Mouse (Mus musculus): ENCODE data around the gene Gse1. TPM values are rescaled to one million over a fixed set of nuclear protein-coding genes. Genes with fewer than 3 reads are reported as not detected.

Gse1 gene
- polyA plus RNA-seq, 1 experiment from 2014 or later, result 15.4 TPM

DNA sequence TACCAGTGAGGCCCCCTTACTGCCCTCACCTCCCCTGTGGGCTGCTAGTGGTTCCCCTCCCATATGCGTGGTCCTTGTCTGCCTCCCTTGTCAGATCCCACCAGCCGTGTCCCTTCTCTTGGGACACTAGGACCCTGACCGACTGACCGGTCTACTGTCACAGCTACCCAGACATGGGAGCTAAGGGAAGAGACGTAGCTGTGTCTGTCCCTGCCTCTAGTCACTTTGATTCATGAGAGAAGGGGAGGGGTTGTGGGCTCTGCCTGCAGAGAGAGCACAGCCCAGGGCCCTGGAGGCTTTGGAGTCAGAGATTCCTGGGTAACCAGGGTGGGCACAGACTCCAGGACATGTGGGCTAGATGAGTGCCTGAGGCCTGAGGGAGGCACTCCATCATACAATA is 68.7 kb downstream of the Gse1 start:
- Histone ChIP-seq H3K36me3 (no peaks in the 10 kb centered on the region), H3K27me3 (no peaks in the 10 kb centered on the region), H3K9ac (no peak overlapping the region), H3K27ac (replicated peaks) (peak overlapping the region; percentile 23; the same call in 1 of the 2 replicates), H3K9me3 (no peaks in the 10 kb centered on the region), H3K4me1 (replicated peaks) (peaks cover 86% of the 10 kb centered on the region), H3K4me3 (no peak overlapping the region), H3K4me2 (no peak overlapping the region)
- no peak for ATAC-seq (ENCODE audit: low FRiP score, low read depth)
- 22% methylated on average over 5 of the region's 5 CpGs for WGBS

DNA sequence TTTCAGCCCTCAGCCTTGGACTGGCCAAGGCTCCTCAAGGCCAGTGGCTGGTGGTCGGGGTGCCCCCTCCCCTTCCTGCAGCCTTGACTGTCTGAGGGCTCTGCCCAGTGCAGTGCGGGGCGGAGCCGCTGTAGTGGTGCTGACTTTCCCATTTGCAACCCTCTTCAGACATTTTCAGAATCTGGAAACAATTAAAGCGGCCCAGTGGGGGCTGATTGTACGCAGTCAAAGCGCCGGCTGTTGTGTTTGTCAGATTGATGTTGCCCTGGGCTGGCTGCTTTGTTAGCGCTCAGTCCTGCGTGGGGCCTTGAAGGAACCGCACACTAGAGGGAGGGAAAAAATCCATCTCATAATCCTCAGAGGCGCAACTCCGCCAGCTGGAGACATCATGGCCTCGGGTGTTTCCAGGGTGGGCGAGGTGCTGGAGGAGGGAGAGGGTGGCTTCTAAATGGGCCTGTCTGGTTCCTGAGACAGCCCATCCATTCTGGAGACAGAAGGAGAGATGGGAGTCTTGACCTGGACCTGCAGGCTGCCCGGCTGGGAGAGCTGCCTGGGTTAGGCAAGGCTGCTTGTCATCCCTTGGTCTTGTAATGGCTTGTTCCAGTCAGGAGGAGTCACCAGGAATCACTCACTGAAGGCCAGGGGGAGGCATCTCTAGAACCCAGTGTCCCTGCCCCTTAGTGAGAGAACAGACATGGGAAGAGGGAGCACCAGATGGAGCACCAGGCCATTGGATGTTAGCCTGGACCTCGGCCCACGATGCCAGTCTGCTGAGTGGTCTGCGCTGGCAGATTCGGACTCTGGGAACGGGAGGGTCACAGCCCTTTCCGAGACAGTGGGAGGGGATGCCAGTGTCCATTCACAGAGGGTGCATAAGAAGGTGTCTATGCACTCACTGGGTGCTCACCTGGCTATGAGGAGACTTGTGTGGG is 70.6 kb downstream of the Gse1 start:
- Histone ChIP-seq H3K4me2 (peak overlapping the region; percentile 9; the same call in 1 of the 2 replicates), H3K27ac (replicated peaks) (peak overlapping the region; percentile 71), H3K4me1 (replicated peaks) (peaks cover 75% of the 10 kb centered on the region), H3K36me3 (no peaks in the 10 kb centered on the region), H3K9ac (0 out of 2 replicates have a peak overlapping the region, but pooled peaks have one; percentile 16), H3K27me3 (no peaks in the 10 kb centered on the region; the same call in 1 of the 2 replicates), H3K4me3 (no peak overlapping the region), H3K9me3 (no peaks in the 10 kb centered on the region)
- peak; percentile 28; the same call in 1 of the 2 replicates for ATAC-seq (ENCODE audit: low FRiP score, low read depth)
- WGBS, result 22% methylated on average over 22 of the region's 22 CpGs

DNA sequence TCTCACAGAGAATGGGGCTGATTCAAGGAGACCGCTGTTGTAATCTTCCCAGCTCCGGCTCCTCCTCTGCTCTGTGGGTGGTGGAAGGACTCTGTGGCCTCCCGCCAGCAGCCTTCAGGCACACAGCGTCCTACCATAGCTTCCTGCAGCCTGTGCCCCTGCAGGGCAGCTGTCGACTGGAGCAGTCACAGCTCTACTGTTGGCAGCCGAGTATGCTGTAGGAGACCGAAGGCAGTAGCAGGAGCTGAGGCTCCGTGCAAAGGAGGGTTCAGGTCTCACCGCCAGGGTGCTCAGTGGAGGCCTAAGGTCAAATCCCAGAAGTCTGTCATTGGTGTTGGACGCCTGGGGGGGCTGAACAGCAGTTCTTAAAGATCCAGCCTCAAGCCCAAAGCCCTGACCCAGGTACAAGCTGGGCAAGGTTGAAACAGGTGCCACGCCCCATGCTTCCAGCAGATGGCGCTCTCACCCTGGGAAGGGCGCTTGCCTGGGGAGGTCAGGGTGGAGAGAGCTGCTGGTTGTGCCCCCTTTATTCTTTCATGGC is 72.4 kb downstream of the Gse1 start:
- no peaks in the 10 kb centered on the region for H3K36me3 ChIP-seq
- H3K27ac ChIP-seq (replicated peaks), result peak overlapping the region; percentile 55
- no peaks in the 10 kb centered on the region for H3K9me3 ChIP-seq
- H3K27me3 ChIP-seq, result no peaks in the 10 kb centered on the region; the same call in 1 of the 2 replicates
- peak; percentile 40 for ATAC-seq (ENCODE audit: low FRiP score, low read depth)
- no peak overlapping the region for H3K4me3 ChIP-seq
- peaks cover 66% of the 10 kb centered on the region for H3K4me1 ChIP-seq (replicated peaks)
- H3K4me2 ChIP-seq, result peak overlapping the region; percentile 21
- 4% methylated on average over 13 of the region's 13 CpGs for WGBS
- H3K9ac ChIP-seq, result 0 out of 2 replicates have a peak overlapping the region, but pooled peaks have one; percentile 2

DNA sequence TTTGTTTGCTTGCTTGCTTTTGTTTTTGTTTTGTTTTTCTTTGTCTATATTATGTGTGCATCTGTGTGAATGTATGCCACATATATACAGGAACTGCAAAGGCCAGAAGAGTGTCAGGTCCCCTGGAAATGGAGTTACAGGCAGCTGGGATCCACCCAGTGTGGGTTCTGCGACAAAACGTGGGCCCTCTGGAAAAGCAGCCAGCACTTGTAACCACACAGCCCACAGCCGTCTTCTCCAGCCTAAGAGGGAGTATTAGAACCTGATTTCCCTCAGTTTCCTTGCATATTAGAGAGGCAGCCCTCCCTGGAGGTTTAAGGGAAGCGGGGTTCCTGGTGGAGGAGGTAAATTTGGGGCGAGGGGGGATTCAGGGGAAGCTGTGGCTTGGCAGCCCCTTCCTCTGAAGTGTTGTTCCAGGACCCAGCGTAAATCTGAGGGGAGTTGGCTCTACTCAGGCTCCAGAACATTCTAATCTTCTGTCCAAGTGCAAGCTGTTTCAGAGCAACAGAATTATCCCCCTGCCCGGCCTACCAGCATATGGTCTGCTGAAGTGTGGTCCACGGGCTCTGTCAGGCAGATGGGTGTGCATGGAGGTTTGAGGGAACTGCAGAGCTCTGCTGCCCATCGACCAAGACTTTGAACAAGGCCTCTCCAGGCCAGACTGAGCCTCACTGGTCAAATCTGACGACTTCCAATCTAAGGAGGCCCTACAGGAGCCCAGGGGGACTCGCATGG is 74.9 kb downstream of the Gse1 start:
- peak overlapping the region; percentile 41 for H3K27ac ChIP-seq (replicated peaks)

DNA sequence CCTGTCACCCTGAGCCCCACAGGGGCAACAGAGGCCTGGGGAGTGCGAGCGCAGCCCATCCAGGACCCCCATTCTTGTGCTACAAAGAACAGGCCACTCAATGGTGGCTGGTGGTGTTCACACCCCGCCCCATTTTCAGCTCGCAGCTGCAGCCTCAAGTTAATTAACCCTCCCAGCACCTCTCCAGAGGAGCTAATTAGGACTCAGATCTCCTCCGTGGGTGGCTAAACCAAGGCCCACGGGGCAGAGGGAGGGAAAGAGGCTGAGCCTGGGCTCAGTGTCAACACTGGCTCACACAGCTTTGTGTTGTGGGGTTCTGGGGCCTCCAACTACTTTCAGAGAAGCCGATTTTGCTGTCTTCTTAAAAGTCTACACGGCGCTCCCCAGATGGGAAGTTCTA is 75.8 kb downstream of the Gse1 start:
- Histone ChIP-seq H3K4me2 (no peak overlapping the region), H3K27me3 (no peaks in the 10 kb centered on the region; the same call in 1 of the 2 replicates), H3K27ac (replicated peaks) (peak overlapping the region; percentile 41), H3K4me1 (replicated peaks) (peaks cover 61% of the 10 kb centered on the region), H3K9me3 (no peaks in the 10 kb centered on the region), H3K36me3 (no peaks in the 10 kb centered on the region), H3K4me3 (no peak overlapping the region), H3K9ac (no peak overlapping the region)
- 23% methylated on average over 9 of the region's 9 CpGs for WGBS
- no peak for ATAC-seq (ENCODE audit: low FRiP score, low read depth)

More for the DNA sequence above, 74.9 kb downstream of the Gse1 start:
- Histone ChIP-seq H3K4me1 (replicated peaks) (peaks cover 61% of the 10 kb centered on the region), H3K4me3 (no peak overlapping the region), H3K4me2 (no peak overlapping the region), H3K9me3 (no peaks in the 10 kb centered on the region), H3K27me3 (no peaks in the 10 kb centered on the region; the same call in 1 of the 2 replicates), H3K9ac (no peak overlapping the region), H3K36me3 (no peaks in the 10 kb centered on the region)
- no peak for ATAC-seq (ENCODE audit: low FRiP score, low read depth)
- 61% methylated on average over 11 of the region's 11 CpGs for WGBS

GRCm38 (mm10) chr8:120305800-120306385 is 77.6 kb downstream of the Gse1 start:
- H3K36me3 ChIP-seq, result no peaks in the 10 kb centered on the region
- H3K4me1 ChIP-seq (replicated peaks), result peaks cover 64% of the 10 kb centered on the region
- H3K27me3 ChIP-seq, result peaks cover 2% of the 10 kb centered on the region; the same call in 1 of the 2 replicates
- H3K9me3 ChIP-seq, result no peaks in the 10 kb centered on the region
- 63% methylated on average over 10 of the region's 10 CpGs for whole genome bisulfite sequencing
- no peak overlapping the region for H3K27ac ChIP-seq (replicated peaks)
- ATAC-seq (ENCODE audit: low FRiP score, low read depth), result peak; percentile 17; the same call in 1 of the 2 replicates
- no peak overlapping the region for H3K9ac ChIP-seq
- no peak overlapping the region for H3K4me2 ChIP-seq
- H3K4me3 ChIP-seq, result no peak overlapping the region

- WGBS, result 5% methylated on average over 16 of the region's 16 CpGs
- Histone ChIP-seq H3K4me2 (no peak overlapping the region), H3K9ac (no peak overlapping the region), H3K27ac (replicated peaks) (peak overlapping the region; percentile 73), H3K4me3 (no peak overlapping the region), H3K9me3 (no peaks in the 10 kb centered on the region), H3K27me3 (peaks cover 3% of the 10 kb centered on the region; the same call in 1 of the 2 replicates), H3K4me1 (replicated peaks) (peaks cover 63% of the 10 kb centered on the region), H3K36me3 (no peaks in the 10 kb centered on the region)
- peak; percentile 44 for ATAC-seq (ENCODE audit: low FRiP score, low read depth)
Measured at GRCm38 (mm10) chr8:120307103-120307502, 78.8 kb downstream of the Gse1 start.

DNA sequence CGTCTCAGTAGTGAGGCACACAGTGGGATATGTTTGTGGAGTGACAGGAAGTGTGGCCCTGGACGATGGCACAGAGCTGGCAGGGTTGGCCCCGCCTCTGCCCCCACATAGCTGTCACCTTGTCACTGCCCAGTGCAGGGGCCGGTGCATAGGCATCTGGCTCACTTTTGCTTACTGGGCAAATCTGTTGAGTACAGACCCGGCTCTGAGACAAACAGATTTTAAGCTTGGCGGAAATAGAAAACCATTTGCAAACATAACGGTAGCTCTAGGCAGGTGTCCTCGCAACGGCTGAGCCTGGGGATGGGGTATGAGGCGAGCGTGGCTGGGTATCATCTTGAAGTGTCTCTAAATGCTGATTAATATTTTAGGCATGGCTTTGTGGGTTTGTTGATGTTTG is 79.3 kb downstream of the Gse1 start:
- Histone ChIP-seq H3K27ac (replicated peaks) (peak overlapping the region; percentile 73), H3K36me3 (no peaks in the 10 kb centered on the region), H3K4me2 (no peak overlapping the region), H3K9me3 (no peaks in the 10 kb centered on the region), H3K9ac (no peak overlapping the region), H3K4me1 (replicated peaks) (peaks cover 63% of the 10 kb centered on the region), H3K4me3 (no peak overlapping the region), H3K27me3 (peaks cover 3% of the 10 kb centered on the region; the same call in 1 of the 2 replicates)
- peak; percentile 0; the same call in 1 of the 2 replicates for ATAC-seq (ENCODE audit: low FRiP score, low read depth)
- 34% methylated on average over 11 of the region's 11 CpGs for WGBS

DNA sequence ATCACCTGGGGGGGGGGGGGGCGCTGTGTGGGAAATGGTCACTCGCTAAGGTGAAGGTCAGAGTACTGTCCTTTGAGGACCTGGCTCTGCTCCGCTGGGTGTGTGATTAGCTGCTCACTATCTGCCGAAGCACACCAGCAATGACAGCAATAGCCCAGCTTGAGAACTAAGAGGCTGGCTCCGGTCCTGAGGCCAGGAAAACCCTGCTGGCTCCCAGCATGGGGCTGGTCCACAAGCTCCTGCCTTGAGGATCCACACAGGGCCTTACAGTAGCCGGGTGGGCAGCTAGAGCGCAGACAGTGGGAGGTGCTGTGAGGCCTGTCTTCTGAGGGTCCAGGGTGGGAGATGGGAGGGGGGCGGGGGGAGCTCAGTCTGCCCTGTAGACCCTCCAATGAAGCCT is 79.9 kb downstream of the Gse1 start:
- H3K4me2 ChIP-seq, result no peak overlapping the region
- H3K9ac ChIP-seq, result no peak overlapping the region
- H3K36me3 ChIP-seq, result no peaks in the 10 kb centered on the region
- H3K27ac ChIP-seq (replicated peaks), result peak overlapping the region; percentile 73
- 0 out of 2 replicates have a peak, but pooled peaks cover 3% of the 10 kb centered on the region for H3K27me3 ChIP-seq
- peaks cover 63% of the 10 kb centered on the region for H3K4me1 ChIP-seq (replicated peaks)
- H3K4me3 ChIP-seq, result no peak overlapping the region
- ATAC-seq (ENCODE audit: low FRiP score, low read depth), result no peak
- H3K9me3 ChIP-seq, result no peaks in the 10 kb centered on the region
- 49% methylated on average over 7 of the region's 8 CpGs for WGBS

DNA sequence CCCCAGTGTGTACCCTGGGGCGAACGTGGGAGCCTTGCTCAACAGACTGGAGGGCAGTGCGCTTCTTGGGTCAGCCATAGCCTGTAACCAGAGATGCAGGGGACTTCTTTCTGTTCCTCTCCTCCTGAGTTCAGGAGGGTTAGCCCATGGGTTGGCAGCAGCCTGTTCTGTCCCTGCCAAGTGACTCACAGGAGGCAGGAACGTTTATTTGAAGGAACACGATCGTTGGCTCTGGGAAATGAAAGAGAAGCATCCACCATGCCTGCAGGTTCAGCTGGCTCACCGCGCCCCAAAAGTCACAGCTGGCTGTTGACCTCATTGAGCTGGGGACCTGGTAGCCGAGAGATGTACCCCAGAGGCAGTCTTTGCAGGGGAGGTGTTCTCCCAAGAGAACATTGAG is 80.3 kb downstream of the Gse1 start:
- H3K4me3 ChIP-seq, result no peak overlapping the region
- H3K4me2 ChIP-seq, result 0 out of 2 replicates have a peak overlapping the region, but pooled peaks have one; percentile 11
- WGBS, result 30% methylated on average over 9 of the region's 9 CpGs
- H3K9ac ChIP-seq, result no peak overlapping the region
- no peaks in the 10 kb centered on the region for H3K9me3 ChIP-seq
- no peak for ATAC-seq (ENCODE audit: low FRiP score, low read depth)
- H3K27ac ChIP-seq (replicated peaks), result peak overlapping the region; percentile 73
- 0 out of 2 replicates have a peak, but pooled peaks cover 3% of the 10 kb centered on the region for H3K27me3 ChIP-seq
- peaks cover 61% of the 10 kb centered on the region for H3K4me1 ChIP-seq (replicated peaks)
- H3K36me3 ChIP-seq, result no peaks in the 10 kb centered on the region

DNA sequence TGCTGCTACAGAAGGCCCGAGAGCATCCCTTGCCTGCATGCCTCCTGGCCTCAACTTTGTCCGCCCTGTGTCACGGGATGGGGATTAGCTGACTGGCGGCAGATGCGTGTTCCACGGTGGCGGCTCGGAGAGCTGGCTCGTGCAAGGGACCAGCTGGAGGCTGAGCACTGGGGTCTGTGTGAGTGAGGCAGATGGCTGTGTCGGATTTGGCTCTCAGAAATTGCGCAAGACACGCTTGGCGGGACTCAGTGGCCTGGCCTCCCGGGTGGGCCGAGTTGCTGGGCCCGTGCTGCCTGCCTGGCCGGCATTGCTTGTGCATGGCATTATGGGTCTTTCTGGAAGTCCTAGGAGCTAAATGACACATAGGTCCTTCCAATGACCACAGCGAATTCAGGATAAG is 81.1 kb downstream of the Gse1 start:
- H3K9me3 ChIP-seq, result no peaks in the 10 kb centered on the region
- H3K27ac ChIP-seq (replicated peaks), result peak overlapping the region; percentile 73
- WGBS, result 29% methylated on average over 18 of the region's 18 CpGs
- H3K4me1 ChIP-seq (replicated peaks), result peaks cover 56% of the 10 kb centered on the region
- 0 out of 2 replicates have a peak overlapping the region, but pooled peaks have one; percentile 11 for H3K4me2 ChIP-seq
- H3K9ac ChIP-seq, result no peak overlapping the region
- peak; percentile 52; the same call in 1 of the 2 replicates for ATAC-seq (ENCODE audit: low FRiP score, low read depth)
- no peak overlapping the region for H3K4me3 ChIP-seq
- H3K27me3 ChIP-seq, result 0 out of 2 replicates have a peak, but pooled peaks cover 3% of the 10 kb centered on the region
- H3K36me3 ChIP-seq, result no peaks in the 10 kb centered on the region
